Mouse (Mus musculus): ENCODE results near the gene Catsperz. TPM values are rescaled to one million over a fixed set of nuclear protein-coding genes. Genes with fewer than 3 reads are reported as not detected.
A peak's percentile ranks its signal among the peaks of the same experiment; 100 is the strongest.

Gene Catsperz
- 0.86 and 1.00 TPM in 2 replicates for polyA plus RNA-seq (2015; fragmentation: Nextera tagmentation; extraction: Ambion mirVana)

DNA sequence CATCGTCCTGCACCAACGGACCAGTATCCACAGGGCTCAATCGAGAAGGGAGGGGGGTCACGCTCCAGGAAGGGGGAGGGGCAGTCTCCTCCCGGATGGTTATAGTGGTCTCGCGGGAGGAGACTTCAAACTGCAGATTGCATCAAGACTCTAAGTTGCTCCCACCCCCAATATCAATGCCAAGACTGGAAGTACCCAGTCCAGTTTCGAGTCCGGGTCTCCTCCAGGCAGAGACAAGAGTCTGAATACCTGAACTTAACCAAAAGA, at the start of gene Catsperz:
TSS of gene Catsperz (minus strand) at position 74 of the 267 bp plus-strand sequence.
- Histone ChIP-seq H3K4me2 (peak within 1 kb of the TSS; percentile 27), H3K27ac (no peak within 1 kb of the TSS), H3K27me3 (peaks cover 75% of the 10 kb centered on the region), H3K36me3 (no peaks in the 10 kb centered on the region), H3K9me3 (no peaks in the 10 kb centered on the region), H3K9ac (no peak within 1 kb of the TSS), H3K4me1 (replicated peaks) (peaks cover 47% of the 10 kb centered on the region), H3K4me3 (peak within 1 kb of the TSS; percentile 14; the same call in 1 of the 2 replicates)
- 5% methylated on average over 9 of the region's 9 CpGs for WGBS
- ATAC-seq (ENCODE audit: low FRiP score) = no peak

- H3K4me2 ChIP-seq = peak within 1 kb of the TSS; percentile 95
- 2% methylated on average over 56 of the region's 84 CpGs for whole genome bisulfite sequencing
- H3K27me3 ChIP-seq = peaks cover 21% of the 10 kb centered on the region
- peak within 1 kb of the TSS; percentile 68 for H3K4me3 ChIP-seq
- peak; percentile 60 for ATAC-seq (ENCODE audit: low FRiP score)
- peaks cover 61% of the 10 kb centered on the region for H3K4me1 ChIP-seq (replicated peaks)
- H3K9ac ChIP-seq = peak within 1 kb of the TSS; percentile 85
- H3K27ac ChIP-seq = peak within 1 kb of the TSS; percentile 96
- H3K36me3 ChIP-seq = peaks cover 20% of the 10 kb centered on the region
- no peaks in the 10 kb centered on the region for H3K9me3 ChIP-seq
These were observed 49.3 kb upstream of the Catsperz start, which contains the start of gene Ppp1r14b for GRCm38 (mm10) chr19:6974211-6975205. TSS of gene Ppp1r14b (plus strand) at chr19:6974968.

GRCm38 (mm10) chr19:6973581-6974190, 48.5 kb upstream of the Catsperz start:
- peak overlapping the region; percentile 85 for H3K9ac ChIP-seq
- peaks cover 20% of the 10 kb centered on the region for H3K36me3 ChIP-seq
- ATAC-seq (ENCODE audit: low FRiP score) = no peak
- H3K9me3 ChIP-seq = no peaks in the 10 kb centered on the region
- peak overlapping the region; percentile 95 for H3K4me2 ChIP-seq
- H3K4me1 ChIP-seq (replicated peaks) = peaks cover 59% of the 10 kb centered on the region
- 45% methylated on average over 12 of the region's 12 CpGs for WGBS
- H3K27ac ChIP-seq = peak overlapping the region; percentile 96
- H3K4me3 ChIP-seq = peak overlapping the region; percentile 68
- peaks cover 29% of the 10 kb centered on the region for H3K27me3 ChIP-seq

GRCm38 (mm10) chr19:6972247-6972917, 47.2 kb upstream of the Catsperz start:
- Histone ChIP-seq H3K9me3 (no peaks in the 10 kb centered on the region), H3K4me1 (replicated peaks) (peaks cover 51% of the 10 kb centered on the region), H3K27ac (no peak overlapping the region), H3K36me3 (peaks cover 7% of the 10 kb centered on the region), H3K4me2 (no peak overlapping the region), H3K27me3 (peaks cover 39% of the 10 kb centered on the region), H3K9ac (no peak overlapping the region), H3K4me3 (no peak overlapping the region)
- WGBS = 82% methylated on average over 13 of the region's 13 CpGs
- ATAC-seq (ENCODE audit: low FRiP score) = no peak

GRCm38 (mm10) chr19:6971644-6972043, 46.5 kb upstream of the Catsperz start:
- Histone ChIP-seq H3K36me3 (peaks cover 1% of the 10 kb centered on the region; the same call in 1 of the 2 replicates), H3K27me3 (peaks cover 39% of the 10 kb centered on the region), H3K9me3 (no peaks in the 10 kb centered on the region), H3K9ac (peak overlapping the region; percentile 19; the same call in 1 of the 2 replicates), H3K4me3 (no peak overlapping the region), H3K4me1 (replicated peaks) (peaks cover 44% of the 10 kb centered on the region), H3K27ac (no peak overlapping the region), H3K4me2 (no peak overlapping the region)
- 40% methylated on average over 6 of the region's 6 CpGs for WGBS
- ATAC-seq (ENCODE audit: low FRiP score) = no peak

DNA sequence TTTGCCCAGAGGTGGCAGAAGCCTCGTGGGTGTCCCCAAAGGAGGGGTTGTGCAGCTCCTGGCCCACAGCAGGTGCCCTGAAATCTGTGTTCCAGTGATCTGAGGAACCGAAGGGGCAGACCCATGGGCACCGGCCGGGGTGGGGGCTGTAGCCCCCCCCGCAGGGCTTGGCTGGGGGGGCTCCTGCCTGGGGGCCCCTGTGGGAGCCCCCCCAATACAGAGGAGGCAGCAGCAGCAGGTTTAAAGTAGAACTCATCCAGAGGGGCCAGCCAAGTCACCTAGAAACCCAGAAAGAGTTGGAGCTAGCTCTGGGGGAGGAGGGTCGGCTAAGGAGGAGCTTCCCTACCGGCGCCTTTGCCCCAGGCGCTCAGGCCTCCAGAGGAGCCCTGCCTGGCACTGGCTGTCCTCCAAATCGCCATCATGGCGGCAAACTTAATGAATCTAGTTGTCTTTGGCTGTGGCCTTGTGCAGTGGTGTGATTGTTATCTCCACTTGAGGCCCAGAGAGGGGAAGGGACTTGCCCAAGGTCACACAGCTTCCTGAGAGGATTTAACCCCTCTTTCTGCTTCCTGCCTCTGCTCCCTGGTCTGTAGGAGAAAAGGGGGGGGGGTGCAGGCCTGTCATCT, 45.4 kb upstream of the Catsperz start:
- Histone ChIP-seq H3K4me1 (replicated peaks) (peaks cover 33% of the 10 kb centered on the region), H3K27ac (peak overlapping the region; percentile 30), H3K4me3 (peak overlapping the region; percentile 41; the same call in 1 of the 2 replicates), H3K27me3 (peaks cover 39% of the 10 kb centered on the region), H3K9ac (0 out of 2 replicates have a peak overlapping the region, but pooled peaks have one; percentile 36), H3K36me3 (no peaks in the 10 kb centered on the region), H3K4me2 (peak overlapping the region; percentile 48), H3K9me3 (no peaks in the 10 kb centered on the region)
- ATAC-seq (ENCODE audit: low FRiP score) = no peak
- 21% methylated on average over 11 of the region's 11 CpGs for WGBS

DNA sequence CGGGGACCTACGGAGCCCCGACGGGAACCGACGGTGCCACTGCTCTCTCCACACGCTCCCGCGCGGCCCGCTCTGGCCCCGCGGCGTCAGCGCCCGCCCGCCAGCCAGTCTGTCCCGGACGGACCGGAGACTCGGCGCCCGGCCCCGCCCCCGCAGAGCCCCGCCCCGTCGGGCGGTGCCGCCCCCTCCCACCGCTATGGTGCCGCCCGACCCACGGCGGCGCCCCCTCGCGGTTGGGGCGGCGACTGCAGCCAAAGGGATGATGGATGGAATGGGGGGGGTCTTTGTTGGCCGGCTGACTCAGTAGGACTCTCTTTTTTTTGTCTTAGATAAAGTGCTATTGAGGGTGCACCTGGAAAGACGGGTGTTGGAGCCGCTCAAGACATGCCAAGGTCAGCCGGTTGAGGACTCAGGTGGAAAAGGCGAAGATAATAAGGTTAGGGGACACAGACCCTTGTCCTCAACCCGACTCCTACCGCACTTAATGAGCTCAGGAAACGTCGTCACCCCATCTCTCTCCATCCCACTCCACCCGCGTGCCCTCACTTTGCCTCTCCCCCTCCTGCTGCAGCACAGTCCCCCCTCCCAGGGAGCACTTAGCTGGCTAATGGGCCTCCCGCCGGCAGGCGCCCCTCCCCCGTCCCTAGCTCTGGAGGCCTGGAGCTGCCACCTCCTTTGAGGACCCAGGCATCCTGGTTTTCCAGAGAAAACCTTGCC, 44.6 kb upstream of the Catsperz start:
- no peaks in the 10 kb centered on the region for H3K9me3 ChIP-seq
- H3K27ac ChIP-seq = no peak overlapping the region
- whole genome bisulfite sequencing = 1% methylated on average over 36 of the region's 55 CpGs
- H3K9ac ChIP-seq = peak overlapping the region; percentile 64
- ATAC-seq (ENCODE audit: low FRiP score) = 0 out of 2 replicates have a peak, but pooled peaks have one; percentile 0
- peak overlapping the region; percentile 41 for H3K4me3 ChIP-seq
- H3K4me2 ChIP-seq = peak overlapping the region; percentile 48
- peaks cover 39% of the 10 kb centered on the region for H3K27me3 ChIP-seq
- H3K36me3 ChIP-seq = no peaks in the 10 kb centered on the region
- H3K4me1 ChIP-seq (replicated peaks) = peaks cover 33% of the 10 kb centered on the region

- Histone ChIP-seq H3K9me3 (no peaks in the 10 kb centered on the region), H3K27ac (no peak overlapping the region), H3K36me3 (no peaks in the 10 kb centered on the region), H3K4me2 (peak overlapping the region; percentile 48), H3K4me1 (replicated peaks) (peaks cover 33% of the 10 kb centered on the region), H3K4me3 (peak overlapping the region; percentile 41), H3K9ac (peak overlapping the region; percentile 64), H3K27me3 (peaks cover 39% of the 10 kb centered on the region)
- peak; percentile 11; the same call in 1 of the 2 replicates for ATAC-seq (ENCODE audit: low FRiP score)
- 2% methylated on average over 17 of the region's 20 CpGs for WGBS
These were observed 44.1 kb upstream of the Catsperz start for GRCm38 (mm10) chr19:6969291-6969664.

DNA sequence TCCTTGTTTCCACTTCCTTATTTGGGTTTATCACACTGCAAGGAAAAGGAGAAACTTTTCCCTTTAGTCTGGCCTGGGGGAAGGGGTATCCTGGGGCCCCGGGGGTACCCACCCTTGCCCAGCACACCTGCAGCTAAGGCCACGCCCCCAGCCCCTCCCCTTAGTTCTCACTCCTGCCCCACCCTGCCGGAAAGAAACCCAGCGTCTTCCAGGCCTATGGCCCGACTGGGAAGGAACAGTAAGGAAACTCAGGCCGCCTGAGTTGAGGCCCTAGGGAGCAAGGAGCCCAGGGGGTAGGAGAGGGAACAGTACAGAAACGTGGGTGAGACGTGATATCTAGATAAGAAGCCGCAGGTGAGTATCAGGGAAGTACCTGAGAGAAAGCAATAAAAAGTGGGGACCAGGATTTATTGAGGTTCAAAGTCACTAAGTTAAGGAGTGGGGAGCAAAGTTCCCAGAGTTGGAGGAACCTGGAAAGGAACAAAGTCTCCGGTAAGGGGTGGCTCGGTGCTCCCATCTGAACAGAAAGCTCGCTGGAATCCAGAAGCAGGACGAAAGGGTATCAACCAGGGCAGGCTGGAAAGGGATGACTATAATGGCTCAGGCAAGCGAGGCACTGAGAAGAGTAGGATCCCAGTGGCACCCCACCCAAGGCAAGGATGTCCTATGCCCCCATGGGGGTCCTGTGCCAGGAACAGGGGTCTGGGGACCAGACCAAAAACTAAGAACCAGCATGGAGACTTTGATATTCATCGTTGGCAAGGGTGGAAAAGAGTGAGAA, 43.5 kb upstream of the Catsperz start:
- Histone ChIP-seq H3K4me3 (peak overlapping the region; percentile 41), H3K4me2 (peak overlapping the region; percentile 48), H3K9me3 (no peaks in the 10 kb centered on the region), H3K27ac (no peak overlapping the region), H3K36me3 (no peaks in the 10 kb centered on the region), H3K27me3 (peaks cover 39% of the 10 kb centered on the region), H3K9ac (peak overlapping the region; percentile 64; the same call in 1 of the 2 replicates), H3K4me1 (replicated peaks) (peaks cover 28% of the 10 kb centered on the region)
- 16% methylated on average over 15 of the region's 15 CpGs for WGBS
- ATAC-seq (ENCODE audit: low FRiP score) = no peak

GRCm38 (mm10) chr19:6956461-6956860, 31.3 kb upstream of the Catsperz start:
- ATAC-seq (ENCODE audit: low FRiP score) = no peak
- Histone ChIP-seq H3K9ac (no peak overlapping the region), H3K4me1 (replicated peaks) (peaks cover 16% of the 10 kb centered on the region), H3K9me3 (no peaks in the 10 kb centered on the region), H3K4me2 (no peak overlapping the region), H3K36me3 (peaks cover 53% of the 10 kb centered on the region), H3K27me3 (no peaks in the 10 kb centered on the region), H3K27ac (no peak overlapping the region), H3K4me3 (no peak overlapping the region)
- WGBS = 63% methylated on average over 10 of the region's 10 CpGs
